Mouse (Mus musculus): Measurements from ENCODE around the gene Olfr11. TPM values are rescaled to one million over a fixed set of nuclear protein-coding genes. Genes with fewer than 3 reads are reported as not detected.

The Olfr11 gene
- not detected for total RNA-seq (2018; cell fraction: chromatin; rRNA removed)
- total RNA-seq (2018; cell fraction: cytosol; rRNA removed): not detected
- total RNA-seq (2018; cell fraction: nucleus; rRNA removed): not detected
- not detected in 3 replicates for polyA plus RNA-seq (2018)

- Histone ChIP-seq H3K36me3 (ENCODE audit: inconsistent target) (no peaks in the 10 kb centered on the region), H3K79me2 (ENCODE audit: inconsistent target) (no peaks in the 10 kb centered on the region), H3K27ac (no peak within 1 kb of the TSS), H3K4me3 (ENCODE audit: inconsistent target) (no peak within 1 kb of the TSS)
- WGBS (ENCODE audit: missing documents): 88% methylated on average over 2 of the region's 2 CpGs
Observed at GRCm38 (mm10) chr13:21642418-21642817, at the start of gene Olfr11. TSS of gene Olfr11 (minus strand) at chr13:21642518.

GRCm38 (mm10) chr13:21677305-21677704 lies 35.0 kb upstream of the Olfr11 start, which contains the start of gene Olfr1360:
TSS of gene Olfr1360 (minus strand) at chr13:21677405.
- WGBS (ENCODE audit: missing documents): 76% methylated on average over 2 of the region's 2 CpGs
- Histone ChIP-seq H3K27ac (no peak within 1 kb of the TSS), H3K4me3 (ENCODE audit: inconsistent target) (no peak within 1 kb of the TSS), H3K79me2 (ENCODE audit: inconsistent target) (no peaks in the 10 kb centered on the region), H3K36me3 (ENCODE audit: inconsistent target) (no peaks in the 10 kb centered on the region)

GRCm38 (mm10) chr13:21663286-21663685 lies 21.0 kb upstream of the Olfr11 start, which contains the start of gene Olfr1361:
TSS of gene Olfr1361 (minus strand) at chr13:21663386.
- no peaks in the 10 kb centered on the region for H3K79me2 ChIP-seq (ENCODE audit: inconsistent target)
- H3K4me3 ChIP-seq (ENCODE audit: inconsistent target): no peak within 1 kb of the TSS
- 40% methylated on average over 1 of the region's 2 CpGs for WGBS (ENCODE audit: missing documents)
- H3K36me3 ChIP-seq (ENCODE audit: inconsistent target): no peaks in the 10 kb centered on the region
- H3K27ac ChIP-seq: no peak within 1 kb of the TSS

- Histone ChIP-seq H3K36me3 (ENCODE audit: inconsistent target) (no peaks in the 10 kb centered on the region), H3K27ac (no peak within 1 kb of the TSS), H3K4me3 (ENCODE audit: inconsistent target) (no peak within 1 kb of the TSS), H3K79me2 (ENCODE audit: inconsistent target) (no peaks in the 10 kb centered on the region)
Observed at GRCm38 (mm10) chr13:21613922-21614321, 28.4 kb downstream of the Olfr11 start, which contains the start of gene Olfr1362. TSS of gene Olfr1362 (minus strand) at chr13:21614022.

- H3K79me2 ChIP-seq (ENCODE audit: inconsistent target): no peaks in the 10 kb centered on the region
- H3K27ac ChIP-seq: no peak overlapping the region
- H3K4me3 ChIP-seq (ENCODE audit: inconsistent target): no peak overlapping the region
- WGBS (ENCODE audit: missing documents): 75% methylated on average over 2 of the region's 2 CpGs
- H3K36me3 ChIP-seq (ENCODE audit: inconsistent target): no peaks in the 10 kb centered on the region
Observed at GRCm38 (mm10) chr13:21591618-21592017, 50.7 kb downstream of the Olfr11 start.

Other genes starting within 250 kb of the Olfr11 start
- 19.2 to 36.6 TPM (median 20.7 TPM) in 3 replicates for gene Zkscan3, start 239.8 kb downstream of the Olfr11 start, polyA plus RNA-seq (2018)
- not detected in 3 replicates for gene Pgbd1, start 201.5 kb downstream of the Olfr11 start, polyA plus RNA-seq (2018)
- gene Zscan26, start 188.8 kb downstream of the Olfr11 start, polyA plus RNA-seq (2018): 11.1 to 21.4 TPM (median 17.0 TPM) in 3 replicates
- 0.29 to 0.41 TPM in 2 of 3 replicates, not detected in the other for gene Nkapl, start 174.0 kb downstream of the Olfr11 start, polyA plus RNA-seq (2018)
- gene Zkscan4, start 163.6 kb downstream of the Olfr11 start, polyA plus RNA-seq (2018): 0.47 to 0.84 TPM (median 0.63 TPM) in 3 replicates
- gene Gm10065, start 163.1 kb downstream of the Olfr11 start, polyA plus RNA-seq (2018): not detected in 3 replicates
- 0.11 to 0.38 TPM (median 0.23 TPM) in 3 replicates for gene AK157302, start 147.3 kb downstream of the Olfr11 start, polyA plus RNA-seq (2018)
- 3.8 to 14.2 TPM (median 11.7 TPM) in 3 replicates for gene Gm11273, start 141.1 kb downstream of the Olfr11 start, polyA plus RNA-seq (2018)
- gene Zkscan8, start 111.4 kb downstream of the Olfr11 start, polyA plus RNA-seq (2018): 3.0 to 3.6 TPM (median 3.4 TPM) in 3 replicates
- not detected in 3 replicates for gene Olfr1366, start 99.7 kb downstream of the Olfr11 start, polyA plus RNA-seq (2018)
- not detected in 3 replicates for gene Olfr1535, start 82.6 kb downstream of the Olfr11 start, polyA plus RNA-seq (2018)
- gene Olfr1364, start 60.8 kb downstream of the Olfr11 start, polyA plus RNA-seq (2018): not detected in 3 replicates
- not detected in 3 replicates for gene Olfr1362, start 28.5 kb downstream of the Olfr11 start, polyA plus RNA-seq (2018)
- not detected in 3 replicates for gene Olfr1361, start 20.9 kb upstream of the Olfr11 start, polyA plus RNA-seq (2018)
- not detected in 3 replicates for gene Olfr1360, start 34.9 kb upstream of the Olfr11 start, polyA plus RNA-seq (2018)
- not detected in 3 replicates for gene Olfr1359, start 55.6 kb upstream of the Olfr11 start, polyA plus RNA-seq (2018)
- gene Hist1h2bl, start 73.6 kb upstream of the Olfr11 start, polyA plus RNA-seq (2018): not detected in 3 replicates
- not detected in 3 replicates for gene Hist1h2ai, start 73.9 kb upstream of the Olfr11 start, polyA plus RNA-seq (2018)
- 1.6 TPM in 1 of 3 replicates, not detected in the others for gene Hist1h3h, start 75.1 kb upstream of the Olfr11 start, polyA plus RNA-seq (2018)
- not detected in 3 replicates for gene Hist1h2bm, start 79.5 kb upstream of the Olfr11 start, polyA plus RNA-seq (2018)
- gene Hist1h4j, start 92.5 kb upstream of the Olfr11 start, polyA plus RNA-seq (2018): not detected in 3 replicates
- gene Hist1h4k, start 108.0 kb upstream of the Olfr11 start, polyA plus RNA-seq (2018): 3.4 to 5.4 TPM in 2 of 3 replicates, not detected in the other
- not detected in 3 replicates for gene Hist1h2ak, start 111.3 kb upstream of the Olfr11 start, polyA plus RNA-seq (2018)
- gene Hist1h2bn, start 111.6 kb upstream of the Olfr11 start, polyA plus RNA-seq (2018): 1.4 TPM in 1 of 3 replicates, not detected in the others
- not detected in 3 replicates for gene Hist1h1b, start 138.1 kb upstream of the Olfr11 start, polyA plus RNA-seq (2018)
- not detected in 3 replicates for gene Hist1h3i, start 140.9 kb upstream of the Olfr11 start, polyA plus RNA-seq (2018)
- not detected in 3 replicates for gene Hist1h2an, start 144.7 kb upstream of the Olfr11 start, polyA plus RNA-seq (2018)
- not detected in 3 replicates for gene Hist1h2bp, start 144.9 kb upstream of the Olfr11 start, polyA plus RNA-seq (2018)
- 0.17 to 0.62 TPM in 2 of 3 replicates, not detected in the other for gene Hist1h2bq, start 167.7 kb upstream of the Olfr11 start, polyA plus RNA-seq (2018)
- gene Hist1h2ao, start 167.9 kb upstream of the Olfr11 start, polyA plus RNA-seq (2018): not detected in 3 replicates
- gene Hist1h4m, start 169.2 kb upstream of the Olfr11 start, polyA plus RNA-seq (2018): 1.4 TPM in 1 of 3 replicates, not detected in the others
- not detected in 3 replicates for gene Hist1h4n, start 189.7 kb upstream of the Olfr11 start, polyA plus RNA-seq (2018)
- gene Hist1h2ap, start 191.0 kb upstream of the Olfr11 start, polyA plus RNA-seq (2018): 13.7 to 51.2 TPM (median 37.0 TPM) in 3 replicates
- gene Hist1h2br, start 191.2 kb upstream of the Olfr11 start, polyA plus RNA-seq (2018): 1.1 TPM in 1 of 3 replicates, not detected in the others